Mouse (Mus musculus): ENCODE data around the gene Pou6f1. TPM values are rescaled to one million over a fixed set of nuclear protein-coding genes. Genes with fewer than 3 reads are reported as not detected.

Pou6f1 gene
- total RNA-seq (2021): 10 to 100 TPM; 12.4 to 15.8 TPM
- long read RNA-seq, experiment 1, partial matches to known transcripts: 0 of 7 reads
- long read RNA-seq, experiment 1, other reads (novel, unspliced or antisense): 7 of 7 reads
- long read RNA-seq, experiment 2, partial matches to known transcripts: 0 of 2 reads
- long read RNA-seq, experiment 2, other reads (novel, unspliced or antisense): 2 of 2 reads

GRCm38 (mm10) chr15:100599276-100600046 is at the start of gene Pou6f1:
TSS of gene Pou6f1 (minus strand) at chr15:100599984.
- peak; percentile 67 to 82 for DNase-seq

GRCm38 (mm10) chr15:100646161-100646560 is 46.4 kb upstream of the Pou6f1 start:
- no peak for DNase-seq

- no peak for DNase-seq
Observed at GRCm38 (mm10) chr15:100642451-100642850, 42.7 kb upstream of the Pou6f1 start.

GRCm38 (mm10) chr15:100641226-100641810 is 41.5 kb upstream of the Pou6f1 start:
- DNase-seq: no peak

GRCm38 (mm10) chr15:100639972-100640750 is 40.4 kb upstream of the Pou6f1 start:
- DNase-seq: no peak

DNA sequence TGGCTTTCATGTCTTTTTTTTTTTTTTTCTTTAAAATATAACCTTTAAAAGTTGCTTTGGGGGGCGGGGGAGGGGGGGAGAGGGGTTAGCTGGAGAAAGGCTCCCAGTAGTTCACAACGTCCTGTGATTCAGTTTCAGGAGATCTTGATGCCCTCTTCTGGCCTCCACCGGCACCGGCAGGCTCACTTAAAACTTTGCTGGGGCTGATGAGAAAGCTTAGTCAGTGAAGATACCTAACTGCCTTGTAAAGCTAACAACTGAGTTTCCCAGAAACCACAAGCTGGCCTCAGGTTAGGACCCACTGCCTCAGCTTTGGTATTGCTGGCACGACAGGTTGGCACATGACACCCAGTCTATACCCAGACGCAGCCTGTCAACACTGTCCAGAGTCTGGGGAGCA is 37.9 kb upstream of the Pou6f1 start:
- peak; percentile 76 to 77 for DNase-seq

- DNase-seq: peak; percentile 72 to 81
Observed at GRCm38 (mm10) chr15:100636700-100637501, 37.1 kb upstream of the Pou6f1 start, which contains the start of gene Smagp. TSS of gene Smagp (minus strand) at chr15:100636940.

DNA sequence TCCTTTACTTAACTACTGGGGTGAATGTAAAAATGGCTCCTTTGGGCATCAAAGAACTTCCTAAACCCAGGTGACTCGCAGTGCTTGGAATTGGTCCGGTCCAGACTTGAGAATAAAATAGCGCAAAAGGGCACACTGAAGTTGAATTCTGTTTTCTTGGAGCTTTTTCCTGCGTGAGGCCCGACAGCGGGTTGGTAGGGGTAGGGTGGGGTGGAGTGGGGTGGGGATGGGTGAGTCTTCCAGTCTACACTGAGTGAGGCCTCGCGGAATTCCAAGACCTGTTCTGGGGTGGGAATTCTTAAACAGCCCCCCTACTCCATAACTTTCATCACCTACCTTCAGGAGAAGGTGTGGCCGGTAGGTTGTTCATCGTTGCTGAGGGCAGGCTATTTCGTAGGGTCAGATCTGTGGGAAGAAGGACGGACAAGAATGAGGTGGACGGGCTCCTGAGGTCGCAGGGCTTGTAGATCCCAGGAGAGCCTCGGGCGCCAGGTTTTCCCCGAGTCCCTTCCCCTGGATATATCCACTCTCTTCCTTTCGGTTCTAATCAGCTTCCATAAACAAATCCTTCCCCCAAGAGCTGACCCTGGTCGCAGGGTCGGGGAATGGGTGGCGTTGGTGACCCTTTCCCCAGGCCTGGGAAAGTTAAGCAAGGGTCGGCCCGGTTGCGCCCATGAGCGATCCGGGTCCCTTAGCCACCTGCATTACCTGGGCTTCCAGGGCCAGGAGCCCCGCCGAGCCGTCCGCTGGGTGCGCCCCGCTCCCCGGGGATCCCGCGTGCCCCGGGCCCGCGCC is 36.3 kb upstream of the Pou6f1 start:
- no peak for DNase-seq

DNA sequence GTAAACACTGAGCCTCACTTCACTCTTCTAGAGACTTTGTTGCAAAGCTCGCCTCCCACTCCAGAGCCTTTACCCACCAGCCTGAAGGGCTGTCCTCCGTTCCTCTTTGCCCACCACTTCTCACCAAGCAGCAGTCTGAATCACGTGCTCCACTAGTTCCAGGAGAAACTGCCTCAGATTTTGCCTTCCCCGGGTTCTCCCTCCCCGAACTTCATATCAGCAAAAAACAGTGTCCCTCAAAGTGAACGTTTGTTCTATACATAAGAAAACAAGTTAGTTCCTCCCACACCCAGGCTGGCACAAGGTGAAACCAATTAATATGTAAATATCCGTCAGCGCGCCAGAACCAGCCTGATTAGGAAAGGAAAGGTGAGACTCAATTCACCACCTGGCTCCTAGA is 35.5 kb upstream of the Pou6f1 start:
- DNase-seq: no peak

GRCm38 (mm10) chr15:100633341-100633740 is 33.6 kb upstream of the Pou6f1 start:
- DNase-seq: no peak

- DNase-seq: peak in 1 of 2 experiments; percentile 31
Observed at GRCm38 (mm10) chr15:100632323-100632722, 32.5 kb upstream of the Pou6f1 start.

- no peak for DNase-seq
Observed at GRCm38 (mm10) chr15:100631454-100632170, 31.8 kb upstream of the Pou6f1 start.

- no peak for DNase-seq
Observed at GRCm38 (mm10) chr15:100630126-100630525, 30.3 kb upstream of the Pou6f1 start.

DNA sequence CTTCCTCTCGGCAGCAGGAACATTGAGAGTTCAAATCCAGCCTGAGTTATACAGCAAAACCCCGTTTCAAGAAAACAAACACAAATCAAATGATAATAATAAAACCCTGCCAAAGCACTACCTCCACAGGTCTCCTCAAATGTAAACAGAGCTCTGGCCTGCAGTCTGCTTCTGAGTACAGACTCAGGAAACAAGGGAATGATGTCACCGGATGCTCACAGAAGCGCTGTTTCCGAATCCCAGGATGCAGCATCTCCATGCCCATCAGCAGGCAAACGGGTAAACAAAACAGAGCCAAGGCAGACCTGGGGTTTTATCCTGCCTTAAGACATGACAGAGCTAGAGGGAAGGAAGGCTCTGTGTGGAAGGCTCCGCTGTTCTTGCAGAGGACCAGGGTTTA is 29.0 kb upstream of the Pou6f1 start:
- DNase-seq: no peak

GRCm38 (mm10) chr15:100627774-100628370 is 28.1 kb upstream of the Pou6f1 start:
- no peak for DNase-seq

DNA sequence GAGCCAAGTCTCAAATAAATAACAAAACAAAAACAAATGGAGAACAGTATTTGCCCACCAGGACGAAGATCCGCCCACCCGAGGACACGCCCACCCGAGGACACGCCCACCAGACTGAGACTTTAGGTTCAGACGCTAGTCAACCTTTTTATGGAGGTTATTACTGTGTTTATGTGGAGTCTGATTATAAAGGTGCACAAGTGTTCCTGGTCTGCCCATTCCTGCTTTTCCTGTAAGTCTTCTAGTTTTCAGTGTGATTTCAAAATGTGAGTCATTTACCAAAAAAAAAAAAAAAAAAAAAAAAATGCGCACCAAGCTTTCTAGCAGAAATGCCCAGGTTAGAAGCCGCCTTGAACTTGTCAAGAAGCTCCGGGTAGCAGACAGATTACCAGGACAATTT is 27.5 kb upstream of the Pou6f1 start:
- no peak for DNase-seq

- DNase-seq: peak in 1 of 2 experiments; percentile 63
Observed at GRCm38 (mm10) chr15:100624435-100624834, 24.7 kb upstream of the Pou6f1 start.

- no peak for DNase-seq
Observed at GRCm38 (mm10) chr15:100623754-100624153, 24.0 kb upstream of the Pou6f1 start.

DNA sequence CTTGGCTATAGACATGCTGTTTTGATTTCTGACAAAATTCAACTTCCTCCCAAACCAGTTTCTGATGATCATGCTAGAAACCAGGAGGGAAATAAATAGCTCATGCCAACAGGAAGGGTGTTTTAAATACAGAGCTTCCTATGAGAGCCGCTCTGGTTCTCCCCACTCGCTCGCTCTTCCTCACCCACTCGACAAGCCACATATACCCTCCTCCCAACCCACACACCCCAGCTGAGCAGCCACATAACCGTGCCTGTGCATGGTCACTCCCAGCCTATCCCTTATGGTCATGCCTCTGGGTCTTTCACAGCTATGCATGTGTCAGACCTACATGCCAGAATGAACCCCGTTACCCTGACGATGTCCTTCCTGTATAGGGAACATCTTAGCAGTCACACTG is 22.4 kb upstream of the Pou6f1 start:
- DNase-seq: peak in 1 of 2 experiments; percentile 22

- peak; percentile 57 to 66 for DNase-seq
Observed at GRCm38 (mm10) chr15:100621671-100622070, 21.9 kb upstream of the Pou6f1 start.

Measured in adrenal gland, postnatal 36 days (tissue).